Mouse (Mus musculus): ENCODE data around the gene Cd70.
A peak's percentile ranks its signal among the peaks of the same experiment; 100 is the strongest.
"Not testable (repeated sequence)": the region's sequence is repeated elsewhere in the genome, so short reads cannot be mapped to it uniquely, and the experiment has no call there.

Gene Cd70

DNA sequence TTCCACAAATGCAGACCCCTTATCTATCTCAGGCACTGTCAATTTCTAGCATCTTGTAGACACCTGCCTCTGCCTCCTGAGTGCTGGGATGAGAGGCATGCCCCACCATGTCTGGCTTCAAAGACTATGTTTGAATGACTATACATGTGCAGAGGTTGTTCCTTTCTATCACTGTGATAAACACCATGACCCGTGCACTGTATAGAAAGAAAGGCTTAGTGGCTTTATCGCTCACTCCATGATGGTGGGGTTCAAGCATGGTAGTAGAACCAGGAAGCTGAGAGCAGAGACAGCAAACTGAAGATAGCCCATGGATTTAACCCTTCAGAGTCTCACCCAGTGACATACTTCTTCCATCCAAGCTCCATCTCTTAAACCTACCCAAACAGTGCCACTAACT, 14.9 kb downstream of the Cd70 start:
- DNase-seq, result no peak

DNA sequence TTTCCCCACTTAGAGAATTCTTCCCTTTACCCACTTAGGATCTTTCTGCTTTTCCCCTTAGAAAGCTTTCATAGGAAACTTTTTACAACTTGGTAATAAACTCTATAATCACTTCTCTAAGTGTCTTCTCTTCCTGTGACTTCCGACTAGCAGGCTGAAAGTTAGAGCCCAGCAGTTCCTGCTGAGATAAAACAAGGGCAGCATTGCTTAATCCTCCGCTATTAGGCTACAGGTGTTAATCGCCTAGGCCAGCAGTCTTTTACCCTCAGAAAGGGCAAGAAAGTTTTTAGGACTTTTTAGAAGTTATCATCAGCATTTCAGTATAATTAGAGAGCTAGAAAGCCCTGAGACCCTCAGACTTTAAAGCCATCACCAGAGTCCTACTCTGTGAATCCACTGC, 15.6 kb downstream of the Cd70 start:
- not testable (repeated sequence) for DNase-seq

DNA sequence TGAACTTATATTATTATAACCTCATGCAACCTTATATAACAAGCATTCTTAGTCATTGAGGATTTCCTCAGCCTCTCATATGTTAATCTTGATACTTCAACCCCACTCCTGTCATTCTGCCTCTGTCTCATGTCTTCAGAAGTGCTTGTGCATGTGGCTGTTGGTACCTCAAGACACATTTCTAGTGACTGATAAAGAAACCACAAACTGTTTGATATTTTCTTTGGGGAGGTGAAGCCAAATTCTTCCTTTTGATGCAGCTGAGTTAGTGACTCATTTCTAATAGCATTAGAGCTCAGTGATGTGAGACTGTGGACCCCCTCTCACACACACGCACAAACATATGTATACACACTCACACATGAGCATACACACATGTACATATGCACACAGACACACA, 17.8 kb downstream of the Cd70 start:
- no peak for DNase-seq

DNA sequence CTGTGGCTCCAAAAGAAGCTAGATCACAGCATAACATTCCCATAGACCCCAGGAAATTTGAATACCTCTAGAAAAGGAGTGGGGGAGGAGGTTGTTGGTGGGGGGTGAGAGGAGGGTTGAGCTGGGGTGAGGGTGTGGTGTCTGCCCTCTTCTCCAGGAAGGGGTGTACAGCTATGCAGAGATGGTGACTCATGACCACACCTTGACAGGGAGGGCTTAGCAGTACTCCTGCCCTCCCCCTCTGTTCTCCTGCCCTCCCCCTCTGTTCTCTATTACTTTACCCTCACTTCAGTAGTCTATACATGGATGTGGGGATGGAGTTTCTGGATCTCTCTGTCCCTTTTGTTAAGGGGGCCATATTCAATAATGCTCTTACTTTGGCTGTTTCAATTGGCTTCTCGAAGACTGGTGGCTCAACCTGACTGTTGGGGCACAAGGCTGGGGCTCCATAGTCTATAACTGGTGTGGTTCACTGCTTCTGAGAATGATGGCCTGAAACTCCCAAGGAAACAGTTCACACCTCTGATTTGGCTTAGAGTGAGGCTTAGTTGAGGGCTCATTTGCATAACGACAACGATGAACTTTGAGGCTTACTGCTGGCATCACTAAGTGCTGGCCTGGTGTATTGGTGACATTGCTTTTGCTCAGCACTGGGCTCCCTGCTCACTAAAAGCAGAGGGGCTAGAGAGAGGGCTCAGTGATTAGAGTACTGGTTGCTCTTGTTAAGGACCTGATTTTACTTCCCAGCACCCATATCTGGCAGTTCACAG, 23.5 kb downstream of the Cd70 start:
- DNase-seq, result no peak

DNA sequence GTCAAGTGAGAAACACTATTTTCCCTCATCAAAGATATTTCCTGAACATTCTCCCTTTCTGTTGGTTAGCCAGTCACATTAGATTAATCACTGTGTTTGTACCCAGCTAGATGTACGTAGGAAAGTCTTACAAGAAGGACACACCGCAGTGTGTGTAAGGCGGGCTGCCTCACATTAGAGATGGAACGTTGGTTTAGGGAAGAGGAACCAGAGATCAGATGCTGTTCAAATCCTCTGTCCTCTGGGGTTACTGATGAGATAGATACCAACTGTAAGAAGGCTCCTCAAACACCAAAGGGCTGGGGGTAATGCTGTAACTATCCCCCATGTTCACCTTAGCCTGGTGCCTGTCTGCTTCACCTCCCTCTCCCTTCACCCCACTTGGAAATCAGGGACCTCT, 24.8 kb downstream of the Cd70 start:
- no peak for DNase-seq

DNA sequence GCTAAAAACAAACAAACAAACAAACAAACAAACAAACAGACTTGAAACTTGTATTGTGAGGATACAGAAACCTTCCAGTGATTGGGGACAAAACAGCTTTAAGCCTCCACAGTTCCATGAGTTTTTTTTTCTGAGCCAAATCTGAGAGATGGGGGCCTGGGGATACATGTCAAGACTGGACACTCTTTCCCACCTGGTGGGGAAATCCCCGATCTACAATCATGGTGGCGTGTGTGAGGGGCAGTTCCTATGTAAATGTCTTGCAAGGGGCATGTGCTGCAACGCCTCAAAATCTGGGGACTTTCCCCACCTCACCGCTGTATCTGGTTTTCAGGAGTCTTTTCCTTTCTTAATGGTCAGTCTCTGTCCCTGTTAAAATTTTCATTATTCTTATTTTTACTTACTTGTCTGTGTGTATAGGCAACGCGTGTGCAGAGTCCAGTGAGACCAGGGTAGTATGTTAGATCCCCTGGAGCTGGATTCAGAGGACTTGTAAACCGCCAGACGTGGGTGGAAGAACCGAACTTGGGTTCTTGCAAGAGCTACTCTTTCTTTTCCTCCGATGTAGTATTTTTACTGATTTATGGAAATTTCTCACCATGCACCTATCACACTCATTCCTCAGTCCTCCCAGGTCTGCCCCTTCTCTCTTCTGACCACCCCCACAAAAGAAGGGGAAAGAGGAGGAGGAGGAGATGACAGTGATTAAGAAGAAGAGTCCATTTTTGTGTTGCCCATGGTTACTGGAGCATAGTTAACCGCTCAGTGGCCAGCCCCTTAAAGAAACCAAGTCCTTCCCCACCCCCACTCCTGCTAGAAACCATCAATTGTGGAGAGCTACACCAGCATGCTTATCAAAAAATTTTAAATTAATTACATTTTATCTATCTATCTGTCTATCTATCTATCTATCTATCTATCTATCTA, 26.1 kb downstream of the Cd70 start:
- no peak for DNase-seq

DNA sequence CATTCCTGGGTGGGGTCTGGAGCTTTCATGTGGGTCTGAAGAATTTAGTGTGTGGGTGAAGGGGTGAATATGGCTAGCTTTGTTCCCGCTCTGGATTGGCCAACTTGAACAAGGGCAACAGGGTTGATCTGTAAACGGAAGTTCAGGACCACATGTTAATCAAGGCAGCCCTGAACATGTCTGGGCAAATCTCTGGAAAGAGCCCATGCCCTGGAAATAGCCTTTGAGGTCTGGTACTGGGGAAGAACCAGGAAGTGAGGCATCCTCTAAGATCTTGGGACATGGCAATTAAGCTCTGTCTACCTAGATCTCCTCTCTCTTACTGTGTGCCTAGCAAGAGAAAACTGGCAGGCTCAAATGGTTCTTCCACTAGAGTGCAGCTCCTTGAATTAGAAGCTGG, 27.7 kb downstream of the Cd70 start:
- no peak for DNase-seq

DNA sequence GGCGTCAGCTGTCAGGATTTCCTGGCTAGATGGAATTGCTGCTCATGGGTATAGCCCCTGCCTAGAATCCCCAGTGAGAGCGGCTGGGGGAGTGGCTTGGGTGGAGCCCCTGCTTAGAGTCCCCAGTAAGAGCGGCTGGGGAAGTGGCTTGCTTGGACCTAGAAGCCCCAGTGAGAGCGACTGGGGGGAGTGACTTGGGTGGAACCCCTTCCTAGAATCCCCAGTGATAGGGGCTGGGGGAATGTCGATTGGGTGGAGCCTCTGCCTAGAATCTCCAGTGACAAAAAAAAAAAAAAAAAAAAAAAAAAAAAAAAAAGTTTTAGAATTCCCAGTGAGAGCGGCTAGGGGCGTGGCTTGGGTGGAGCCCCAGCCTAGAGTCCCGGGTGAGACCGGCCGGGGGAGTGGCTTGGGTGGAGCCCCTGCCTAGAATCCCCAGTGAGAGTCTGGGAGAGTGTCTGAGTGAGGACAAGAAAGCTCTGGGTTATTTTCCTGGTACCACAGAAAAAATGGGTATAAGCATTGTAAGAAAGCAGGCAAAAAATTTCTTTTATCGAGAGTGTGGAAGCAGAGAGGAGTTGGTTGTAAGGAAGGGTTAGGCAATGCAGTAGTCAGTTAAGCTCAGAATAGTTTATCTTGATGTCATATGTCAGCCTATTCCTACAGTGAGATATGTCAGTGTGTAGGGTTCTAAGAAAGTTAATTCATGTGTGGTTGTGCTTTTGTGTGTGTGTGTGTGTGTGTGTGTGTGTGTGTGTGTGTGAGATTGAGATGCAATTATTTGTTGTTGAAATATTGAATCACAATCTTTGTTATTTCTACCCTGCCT, 30.8 kb downstream of the Cd70 start:
- DNase-seq, result peak; percentile 90

DNA sequence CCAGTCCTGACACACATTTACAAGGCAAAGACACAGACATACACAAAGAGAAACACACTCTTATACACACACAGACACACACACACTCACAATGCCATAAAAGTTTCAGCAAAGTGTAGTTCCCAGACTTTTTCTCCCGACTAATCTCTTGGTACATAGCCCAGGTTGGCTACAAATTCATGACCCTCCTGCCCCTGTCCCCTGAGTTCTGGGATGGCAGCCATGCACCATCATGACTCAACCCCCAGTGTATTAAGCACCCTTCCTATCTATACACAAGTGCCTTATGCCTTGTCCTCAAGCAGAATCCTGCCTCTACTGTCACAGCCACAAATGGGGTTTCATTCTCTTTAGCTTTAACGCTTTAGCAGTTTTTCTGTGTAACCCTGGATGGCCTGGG, 32.8 kb downstream of the Cd70 start:
- DNase-seq, result no peak

DNA sequence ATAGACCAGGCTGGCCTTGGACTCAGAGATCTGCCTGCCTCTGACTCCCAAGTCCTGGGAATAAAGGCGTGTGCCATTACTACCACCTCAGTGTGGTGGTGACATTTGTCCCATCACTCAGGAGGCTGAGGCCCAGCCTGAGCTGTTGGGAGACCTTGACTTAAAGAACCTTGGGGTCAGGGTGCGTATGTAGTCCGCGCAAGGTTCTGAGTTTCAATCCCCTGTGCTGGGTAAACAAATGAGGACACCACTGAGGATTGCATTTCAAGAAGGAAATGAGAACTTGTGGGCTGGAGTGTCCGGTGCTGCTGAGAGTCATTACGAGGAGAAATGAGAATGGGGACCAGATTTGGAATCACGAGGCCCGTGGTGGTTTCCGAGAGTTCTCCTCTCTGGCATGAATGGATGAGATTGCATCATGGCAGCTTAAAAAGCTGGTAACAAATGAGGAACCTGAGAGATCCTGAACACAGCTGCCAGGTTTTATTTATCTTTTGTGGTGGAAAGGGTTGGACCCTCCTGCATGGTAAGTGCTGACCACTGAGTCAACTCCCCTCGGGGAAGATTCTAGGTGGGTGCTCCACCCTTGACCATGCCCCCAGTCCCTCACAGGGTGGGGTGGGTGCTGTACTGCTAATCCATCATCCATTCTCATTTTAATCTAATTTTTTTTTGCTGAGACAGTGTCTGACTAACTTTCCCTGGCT, 36.7 kb downstream of the Cd70 start:
- DNase-seq, result peak; percentile 97

DNA sequence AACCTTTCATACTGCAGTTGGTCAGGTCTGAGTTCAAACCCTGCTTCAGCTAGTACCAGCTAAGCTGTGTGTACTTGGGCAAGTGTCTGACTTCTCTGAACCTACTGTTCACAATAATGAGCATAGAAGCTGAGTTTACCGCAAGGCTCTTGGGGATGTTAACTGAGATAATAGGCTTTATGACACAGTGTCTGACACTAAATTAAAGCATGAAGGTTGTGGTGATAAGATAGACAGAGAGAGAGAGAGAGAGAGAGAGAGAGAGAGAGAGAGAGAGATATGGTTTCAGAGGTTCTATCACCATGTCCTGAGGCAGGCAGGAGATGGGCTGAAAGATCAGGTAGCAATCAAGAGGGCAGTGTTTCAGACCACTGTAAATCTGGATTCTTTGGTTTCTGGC, 39.6 kb downstream of the Cd70 start:
- DNase-seq, result no peak

DNA sequence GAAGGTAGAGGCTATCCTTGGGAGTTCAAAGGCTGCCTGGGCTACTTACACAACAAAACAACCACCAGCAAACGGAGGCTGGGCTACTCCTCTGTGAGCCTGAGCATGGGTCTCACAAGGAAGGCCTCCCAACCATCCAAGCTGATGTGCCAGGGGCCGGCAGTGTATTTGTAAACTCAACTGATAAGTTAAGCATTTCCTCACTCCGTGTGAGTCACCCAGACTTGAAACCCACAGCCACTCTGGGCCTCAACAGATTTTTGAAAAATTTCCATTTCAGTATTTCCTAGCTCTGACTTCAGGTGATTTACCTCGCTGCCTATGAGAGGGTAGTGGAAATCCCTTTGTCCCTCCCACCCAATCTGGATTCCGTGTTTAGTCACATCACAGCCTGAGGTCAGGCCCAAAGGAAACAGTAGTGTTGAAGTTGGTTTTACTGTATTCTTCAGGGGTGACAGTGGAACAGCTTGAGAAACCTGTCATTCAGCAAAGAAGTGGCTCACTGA, 40.9 kb downstream of the Cd70 start:
- no peak for DNase-seq

DNA sequence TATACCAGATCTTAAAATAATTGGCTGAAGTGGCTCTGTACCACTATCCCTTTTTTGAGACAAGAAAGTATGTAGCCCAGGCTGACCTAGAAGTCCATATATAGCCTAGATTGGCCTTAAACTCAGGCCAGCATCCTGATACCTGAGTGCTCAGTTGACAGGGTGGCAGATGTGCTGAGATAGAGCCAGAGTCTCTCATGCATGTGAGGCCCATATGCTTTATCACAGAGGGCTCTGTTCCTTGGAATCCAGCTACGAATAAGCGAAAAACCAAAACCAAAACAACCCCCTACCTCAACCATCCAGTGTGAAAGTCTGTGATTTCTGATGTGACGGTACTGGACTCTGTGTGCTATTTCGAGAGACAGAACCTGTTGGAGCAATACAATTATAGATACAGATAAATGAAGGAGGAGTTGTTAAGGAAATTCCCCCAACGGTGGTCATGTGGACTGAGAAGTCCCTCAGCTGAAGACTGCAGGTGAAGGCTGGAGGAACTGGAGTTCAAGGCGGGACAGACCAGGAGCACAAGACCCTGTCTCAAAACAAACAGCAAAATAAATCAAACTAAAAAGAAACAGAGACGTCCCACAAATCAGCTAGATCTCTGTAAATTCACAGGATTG, 41.4 kb downstream of the Cd70 start:
- no peak for DNase-seq

DNA sequence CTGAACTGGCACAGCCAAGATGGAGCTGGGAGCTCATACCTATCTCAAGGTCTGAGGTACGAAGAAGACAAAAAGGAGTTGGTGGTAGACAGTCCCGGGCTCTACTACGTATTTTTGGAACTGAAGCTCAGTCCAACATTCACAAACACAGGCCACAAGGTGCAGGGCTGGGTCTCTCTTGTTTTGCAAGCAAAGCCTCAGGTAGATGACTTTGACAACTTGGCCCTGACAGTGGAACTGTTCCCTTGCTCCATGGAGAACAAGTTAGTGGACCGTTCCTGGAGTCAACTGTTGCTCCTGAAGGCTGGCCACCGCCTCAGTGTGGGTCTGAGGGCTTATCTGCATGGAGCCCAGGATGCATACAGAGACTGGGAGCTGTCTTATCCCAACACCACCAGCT, 42.5 kb downstream of the Cd70 start:
- DNase-seq, result no peak

DNA sequence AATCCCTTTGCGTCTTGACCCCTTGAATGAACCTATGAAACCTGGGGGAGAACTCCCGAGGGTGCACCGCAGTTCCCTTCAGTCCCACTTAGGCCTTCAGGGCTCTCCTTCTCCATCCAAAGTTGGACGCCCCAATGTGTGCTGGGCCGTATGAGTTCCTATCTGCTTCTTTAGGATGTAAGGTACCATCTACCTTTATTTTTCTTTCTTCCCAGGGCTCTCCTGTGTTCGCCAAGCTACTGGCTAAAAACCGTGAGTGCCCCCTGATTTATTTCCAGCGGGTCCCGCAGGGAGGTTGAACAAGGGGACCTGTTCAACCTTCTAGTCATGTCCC, 43.6 kb downstream of the Cd70 start:
- DNase-seq, result no peak

DNA sequence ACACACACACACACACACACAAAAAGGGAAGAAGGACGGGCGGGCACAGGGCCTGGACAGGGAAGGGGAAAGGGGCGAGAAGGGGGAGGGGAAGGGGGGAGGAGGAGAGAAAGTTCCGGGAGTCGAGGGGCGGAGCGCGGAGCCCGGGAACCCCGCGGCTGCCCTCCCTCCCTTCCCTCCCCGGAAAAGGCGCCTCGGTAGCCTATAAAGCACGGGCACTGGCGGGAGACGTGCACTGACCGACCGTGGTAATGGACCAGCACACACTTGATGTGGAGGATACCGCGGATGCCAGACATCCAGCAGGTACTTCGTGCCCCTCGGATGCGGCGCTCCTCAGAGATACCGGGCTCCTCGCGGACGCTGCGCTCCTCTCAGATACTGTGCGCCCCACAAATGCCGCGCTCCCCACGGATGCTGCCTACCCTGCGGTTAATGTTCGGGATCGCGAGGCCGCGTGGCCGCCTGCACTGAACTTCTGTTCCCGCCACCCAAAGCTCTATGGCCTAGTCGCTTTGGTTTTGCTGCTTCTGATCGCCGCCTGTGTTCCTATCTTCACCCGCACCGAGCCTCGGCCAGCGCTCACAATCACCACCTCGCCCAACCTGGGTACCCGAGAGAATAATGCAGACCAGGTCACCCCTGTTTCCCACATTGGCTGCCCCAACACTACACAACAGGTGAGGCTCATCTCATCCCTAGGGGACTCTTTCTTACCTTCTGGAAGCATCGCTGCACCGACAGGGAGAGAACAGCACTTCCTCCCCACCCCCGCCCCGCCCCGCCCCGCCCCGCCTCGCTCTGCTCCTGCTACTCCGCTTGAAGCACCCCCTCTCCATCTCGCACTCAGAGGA, 44.2 kb downstream of the Cd70 start, which contains the start of gene Tnfsf9:
TSS of gene Tnfsf9 (plus strand) at position 145 of the 854 bp plus-strand sequence.
- peak; percentile 97 for DNase-seq

DNA sequence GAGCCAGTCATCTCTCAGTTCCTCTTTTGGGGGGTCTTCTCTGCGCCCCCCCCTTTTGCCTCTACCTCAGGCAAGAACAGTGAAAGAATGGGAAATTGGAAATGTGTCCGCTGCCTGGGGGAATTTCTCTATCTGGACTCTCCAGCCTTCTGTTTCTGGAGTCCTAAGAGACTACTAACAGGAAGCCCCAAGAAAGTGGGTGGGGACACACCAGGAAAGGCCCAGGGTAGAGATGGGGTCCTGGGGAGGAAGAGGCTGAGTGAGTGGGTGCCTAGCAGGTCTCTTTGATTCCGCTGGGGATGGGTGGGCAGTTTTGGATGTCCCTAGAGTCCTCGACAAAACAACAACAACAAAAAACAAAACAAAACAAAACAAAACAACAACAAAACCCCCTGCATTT, 45.1 kb downstream of the Cd70 start:
- peak; percentile 92 for DNase-seq

DNA sequence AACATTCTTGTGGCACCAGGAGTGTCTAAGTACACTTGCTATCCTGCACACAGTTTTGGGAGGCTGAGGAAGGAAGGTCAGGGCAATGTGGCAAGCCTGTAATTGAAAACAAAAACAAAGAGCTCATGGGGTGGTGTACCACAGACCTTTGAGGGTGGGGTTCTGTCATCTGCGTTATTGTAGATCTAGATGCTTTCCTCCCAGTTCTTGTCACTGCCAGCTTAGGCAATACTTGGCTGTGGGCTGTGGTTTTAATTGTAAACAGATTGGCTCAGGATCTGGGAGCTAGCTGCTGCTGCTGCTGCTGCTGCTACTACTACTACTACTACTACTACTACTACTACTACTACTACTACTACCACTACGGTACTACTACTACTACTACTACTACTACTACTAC, 47.3 kb downstream of the Cd70 start:
- DNase-seq, result no peak

DNA sequence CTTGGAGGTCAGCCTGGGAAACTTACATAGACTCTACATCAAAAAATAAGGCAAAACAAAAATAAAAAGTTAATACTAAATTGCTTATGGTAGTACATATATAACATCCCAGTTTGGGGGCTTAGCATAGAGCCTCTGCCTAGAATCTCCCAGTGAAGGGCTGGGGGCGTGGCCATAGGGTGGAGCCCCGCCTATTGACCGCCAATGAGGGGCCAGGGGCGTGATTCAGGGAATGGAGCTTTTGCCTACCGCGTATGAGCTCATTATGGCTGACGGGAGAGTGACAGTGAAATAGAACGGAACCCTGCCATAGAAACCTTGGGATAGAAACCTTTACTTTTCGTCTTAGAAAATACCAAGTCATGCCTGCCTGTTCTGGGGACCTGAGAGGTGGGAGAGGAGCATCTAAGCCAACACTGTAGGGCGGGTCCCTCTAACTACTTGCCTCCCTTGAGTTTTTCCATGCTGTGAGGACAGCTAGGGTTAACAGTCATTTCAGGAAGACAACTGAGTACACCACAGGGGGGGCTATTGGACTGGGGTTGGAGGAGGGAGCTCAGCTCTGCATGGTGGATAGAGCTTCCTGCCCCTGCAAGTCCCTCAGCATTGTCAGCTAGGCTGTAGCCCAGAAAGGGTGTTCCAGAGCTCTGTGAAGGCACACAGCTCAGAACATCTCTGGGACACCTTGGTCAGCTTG, 49.8 kb downstream of the Cd70 start:
- DNase-seq, result no peak

DNA sequence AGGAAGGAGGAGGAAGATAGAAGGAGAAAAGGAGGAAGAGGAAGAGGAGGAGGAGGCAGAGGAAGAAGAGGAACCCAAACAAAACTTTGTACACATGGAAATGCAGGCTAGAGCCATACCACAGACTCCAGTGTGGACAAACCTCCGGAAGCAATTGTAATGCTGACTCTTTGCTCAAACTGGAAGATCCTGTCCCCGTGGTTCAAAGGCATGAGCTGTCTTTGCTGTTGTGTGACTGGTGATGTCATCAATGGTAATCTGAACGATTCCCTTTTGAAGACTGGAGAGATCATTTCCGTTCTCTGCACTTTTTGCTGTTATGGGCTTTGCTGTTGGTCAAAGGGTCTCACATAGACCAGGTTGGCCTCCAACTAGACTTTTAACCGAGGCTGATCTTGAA, 51.3 kb downstream of the Cd70 start:
- no peak for DNase-seq

DNA sequence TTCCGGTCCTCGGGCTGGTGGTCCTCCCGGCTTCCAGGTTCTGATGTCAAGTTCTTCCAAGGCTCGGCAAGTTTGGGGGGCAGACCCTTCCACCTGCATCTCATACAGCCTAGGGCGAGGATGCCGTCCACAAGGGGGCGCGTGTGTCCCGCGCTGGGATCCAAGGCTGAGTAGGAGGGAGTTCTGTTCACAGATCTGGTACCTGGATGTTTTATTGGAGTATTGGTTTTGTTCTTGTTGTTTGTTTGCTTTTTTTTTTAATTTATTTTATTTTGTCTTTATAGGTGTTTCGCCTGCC, 53.0 kb downstream of the Cd70 start:
- DNase-seq, result peak; percentile 97
